Mouse (Mus musculus) testis, adult 2 months (tissue): ENCODE results near the gene Tmem132b.
A peak's percentile ranks its signal among the peaks of the same experiment; 100 is the strongest.

Experiments
- CTCF ChIP-seq: fragments of 200-500 bp; IDR thresholded peaks from 2 replicates; pipeline ENCODE4 v1.5.1; 2012; ENCODE audit warnings: low read depth, mild to moderate bottlenecking, inconsistent platforms, low read length, moderate library complexity; ENCODE audit not compliant: control insufficient read depth, insufficient read depth, insufficient replicate concordance
- POLR2A ChIP-seq: fragments of 200-500 bp; IDR thresholded peaks from 2 replicates; pipeline ENCODE4 v1.6.1; 2012; ENCODE audit warnings: low read depth, mild to moderate bottlenecking, inconsistent platforms, low read length, moderate library complexity; ENCODE audit not compliant: control insufficient read depth

- TF ChIP-seq CTCF (peak; percentile 60; the same call in 1 of the 2 replicates), POLR2A (no peak)
These were observed 202.2 kb downstream of the Tmem132b start for GRCm38 (mm10) chr5:125733806-125734205.
